Mouse (Mus musculus): ENCODE data around the gene Dop1a.

- TF ChIP-seq CTCF (IDR thresholded peaks at IDR 0.05; ENCODE audit: extremely low read depth, insufficient read depth, low read length) (no peak), POLR2A (IDR thresholded peaks at IDR 0.05; ENCODE audit: extremely low read depth, insufficient read depth, low read length) (no peak)
Observed at GRCm38 (mm10) chr9:86436608-86437007, 30.3 kb upstream of the Dop1a start.

All from cortical plate, adult 2 months (tissue).